Mouse (Mus musculus) heart, adult 2 months (tissue): Measurements from ENCODE around the gene Drc1.

Experiments
- CTCF ChIP-seq: fragments of 200-600 bp; IDR thresholded peaks from 2 replicates; pipeline ENCODE4 v1.8.1; 2022; ENCODE audit warnings: antibody characterized with exemption, mild to moderate bottlenecking, moderate library complexity
- EP300 ChIP-seq: fragments of 200-500 bp; IDR thresholded peaks from 2 replicates; pipeline ENCODE4 v1.6.1; 2011; ENCODE audit warnings: low read depth, low read length, control low read depth; ENCODE audit not compliant: insufficient read depth
- POLR2A ChIP-seq: fragments of 200-500 bp; IDR thresholded peaks from 2 replicates; pipeline ENCODE4 v1.6.1; 2011; ENCODE audit warnings: mild to moderate bottlenecking, low read depth, low read length, control low read depth; ENCODE audit not compliant: insufficient read depth

DNA sequence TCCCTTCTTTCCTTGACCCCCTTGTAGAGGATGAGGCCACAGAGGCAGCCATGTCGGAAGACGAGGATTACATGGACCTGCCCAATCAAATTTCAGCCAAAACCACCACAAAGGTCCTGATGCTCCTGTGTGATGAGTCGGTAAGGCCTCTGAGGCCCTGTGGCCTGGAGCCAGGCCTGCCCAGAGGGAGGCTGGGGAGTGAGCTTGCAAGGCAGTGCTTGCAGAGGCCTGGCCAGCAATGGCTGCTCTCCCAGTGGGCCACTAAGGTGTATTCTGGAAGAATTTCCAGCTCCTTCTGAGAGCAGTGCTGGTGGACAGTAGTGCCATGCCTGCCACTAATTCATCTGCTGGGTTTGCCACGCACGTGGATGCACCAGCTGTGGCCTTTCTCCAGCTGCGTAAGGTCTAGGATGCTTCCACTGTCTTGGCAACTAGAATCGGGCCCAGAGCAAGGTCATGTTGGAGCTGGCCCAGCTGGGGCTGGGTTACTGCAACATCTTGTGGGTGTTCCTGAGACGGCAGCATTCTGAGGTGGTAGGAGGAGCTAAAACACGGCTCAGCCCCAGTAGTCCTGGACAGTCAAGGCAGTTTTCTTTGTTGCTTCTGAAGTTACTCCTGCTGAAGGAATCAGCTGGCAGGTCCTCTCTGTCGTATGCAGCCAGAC lies 77.4 kb downstream of the Drc1 start:
- TF ChIP-seq CTCF (no peak), POLR2A (no peak), EP300 (no peak)
